Mouse (Mus musculus) midbrain, embryonic 10.5 days (tissue): Measurements from ENCODE around the gene Tcf15. TPM values are rescaled to one million over a fixed set of nuclear protein-coding genes. Genes with fewer than 3 reads are reported as not detected.

Experiments
- DNase-seq: peaks from one replicate; pipeline ENCODE4 v3.0.0-alpha.2; 2017; ENCODE audit warnings: low spot score
- H3K27ac ChIP-seq: fragments of 300-500 bp; sonication (generic); replicated peaks from 2 replicates; pipeline ENCODE4 v1.5.1; 2016; ENCODE audit warnings: mild to moderate bottlenecking
- H3K27me3 ChIP-seq: fragments of 300-500 bp; sonication (generic); 2 replicates; pipeline ENCODE4 v1.6.1; 2016; ENCODE audit warnings: low read depth, mild to moderate bottlenecking; ENCODE audit not compliant: poor library complexity, severe bottlenecking
- H3K36me3 ChIP-seq: fragments of 300-500 bp; sonication (generic); 2 replicates; pipeline ENCODE4 v1.6.1; 2016; ENCODE audit warnings: mild to moderate bottlenecking, moderate library complexity
- H3K4me1 ChIP-seq: fragments of 300-500 bp; sonication (generic); 2 replicates; pipeline ENCODE4 v1.6.1; 2016
- H3K4me3 ChIP-seq: fragments of 300-500 bp; sonication (generic); 2 replicates; pipeline ENCODE4 v1.5.1; 2016; ENCODE audit warnings: mild to moderate bottlenecking, moderate library complexity
- H3K9me3 ChIP-seq: fragments of 300-500 bp; sonication (generic); replicated peaks from 2 replicates; pipeline ENCODE4 v1.6.1; 2016; ENCODE audit warnings: mild to moderate bottlenecking
- WGBS: fragments of 180-500 bp; shearing (Covaris S2); methylation state at CpG from one replicate; pipeline ENCODE4 v1.1.7; 2016; 5-methylcytosine and 5-hydroxymethylcytosine counted together
- polyA plus RNA-seq: library from polyadenylated mRNA; unstranded; fragments of >200 nt; fragmentation: Nextera tagmentation; extraction: Ambion mirVana; gene quantifications from 2 replicates; pipeline ENCODE4 v1.2.1, GENCODE M21; 2016

Gene Tcf15
- polyA plus RNA-seq, 1 experiment from 2014 or later = 3.0 TPM

GRCm38 (mm10) chr2:152108702-152109101, 34.7 kb upstream of the Tcf15 start:
- Histone ChIP-seq H3K4me1 (peaks cover 29% of the 10 kb centered on the region), H3K27ac (no peak overlapping the region), H3K4me3 (no peak overlapping the region), H3K36me3 (peaks cover 16% of the 10 kb centered on the region), H3K9me3 (no peaks in the 10 kb centered on the region), H3K27me3 (peaks cover 49% of the 10 kb centered on the region)
- 88% methylated on average over 7 of the region's 7 CpGs for WGBS
- DNase-seq = no peak

GRCm38 (mm10) chr2:152109386-152109785, 34.0 kb upstream of the Tcf15 start:
- Histone ChIP-seq H3K9me3 (no peaks in the 10 kb centered on the region), H3K4me1 (peaks cover 35% of the 10 kb centered on the region), H3K27me3 (peaks cover 50% of the 10 kb centered on the region), H3K4me3 (no peak overlapping the region), H3K27ac (no peak overlapping the region), H3K36me3 (peaks cover 16% of the 10 kb centered on the region)
- WGBS = 87% methylated on average over 5 of the region's 5 CpGs
- DNase-seq = no peak

GRCm38 (mm10) chr2:152111311-152111710, 32.0 kb upstream of the Tcf15 start:
- H3K36me3 ChIP-seq = peaks cover 16% of the 10 kb centered on the region
- DNase-seq = no peak
- H3K4me1 ChIP-seq = peaks cover 38% of the 10 kb centered on the region
- no peak overlapping the region for H3K4me3 ChIP-seq
- no peaks in the 10 kb centered on the region for H3K9me3 ChIP-seq
- H3K27me3 ChIP-seq = peaks cover 60% of the 10 kb centered on the region
- H3K27ac ChIP-seq = no peak overlapping the region
- 68% methylated on average over 2 of the region's 2 CpGs for WGBS

- DNase-seq = peak; percentile 92
- no peak overlapping the region for H3K27ac ChIP-seq
- WGBS = 6% methylated on average over 7 of the region's 7 CpGs
- H3K27me3 ChIP-seq = peaks cover 57% of the 10 kb centered on the region
- H3K9me3 ChIP-seq = no peaks in the 10 kb centered on the region
- H3K4me1 ChIP-seq = peaks cover 32% of the 10 kb centered on the region
- peaks cover 16% of the 10 kb centered on the region for H3K36me3 ChIP-seq
- H3K4me3 ChIP-seq = no peak overlapping the region
Measured at GRCm38 (mm10) chr2:152111920-152112319, 31.4 kb upstream of the Tcf15 start.

GRCm38 (mm10) chr2:152112490-152112889, 30.9 kb upstream of the Tcf15 start:
- DNase-seq = no peak
- H3K27ac ChIP-seq = no peak overlapping the region
- no peak overlapping the region for H3K4me3 ChIP-seq
- WGBS = 83% methylated on average over 5 of the region's 5 CpGs
- peaks cover 57% of the 10 kb centered on the region for H3K27me3 ChIP-seq
- no peaks in the 10 kb centered on the region for H3K9me3 ChIP-seq
- peaks cover 32% of the 10 kb centered on the region for H3K4me1 ChIP-seq
- H3K36me3 ChIP-seq = peaks cover 14% of the 10 kb centered on the region

GRCm38 (mm10) chr2:152112970-152113369, 30.4 kb upstream of the Tcf15 start:
- Histone ChIP-seq H3K9me3 (no peaks in the 10 kb centered on the region), H3K36me3 (peaks cover 9% of the 10 kb centered on the region), H3K4me3 (no peak overlapping the region), H3K4me1 (peaks cover 32% of the 10 kb centered on the region), H3K27me3 (peaks cover 57% of the 10 kb centered on the region), H3K27ac (no peak overlapping the region)
- WGBS = 74% methylated on average over 10 of the region's 10 CpGs
- DNase-seq = no peak

- 0 out of 2 replicates have a peak, but pooled peaks cover 1% of the 10 kb centered on the region for H3K36me3 ChIP-seq
- 13% methylated on average over 36 of the region's 36 CpGs for WGBS
- H3K9me3 ChIP-seq = no peaks in the 10 kb centered on the region
- H3K27me3 ChIP-seq = peaks cover 57% of the 10 kb centered on the region
- DNase-seq = peak; percentile 68
- peaks cover 35% of the 10 kb centered on the region for H3K4me1 ChIP-seq
- H3K4me3 ChIP-seq = peak overlapping the region; percentile 46
- peak overlapping the region; percentile 62 for H3K27ac ChIP-seq
Measured at GRCm38 (mm10) chr2:152114057-152114975, 29.0 kb upstream of the Tcf15 start.

- no peak for DNase-seq
- Histone ChIP-seq H3K27ac (no peak overlapping the region), H3K4me3 (no peak overlapping the region), H3K36me3 (no peaks in the 10 kb centered on the region), H3K27me3 (peaks cover 47% of the 10 kb centered on the region), H3K4me1 (peaks cover 50% of the 10 kb centered on the region), H3K9me3 (no peaks in the 10 kb centered on the region)
- 86% methylated on average over 7 of the region's 7 CpGs for WGBS
Measured at GRCm38 (mm10) chr2:152117694-152118093, 25.7 kb upstream of the Tcf15 start.

- no peaks in the 10 kb centered on the region for H3K36me3 ChIP-seq
- no peak overlapping the region for H3K4me3 ChIP-seq
- H3K4me1 ChIP-seq = peaks cover 40% of the 10 kb centered on the region
- H3K27me3 ChIP-seq = peaks cover 31% of the 10 kb centered on the region
- 49% methylated on average over 6 of the region's 6 CpGs for WGBS
- DNase-seq = no peak
- peak overlapping the region; percentile 46 for H3K27ac ChIP-seq
- no peaks in the 10 kb centered on the region for H3K9me3 ChIP-seq
Measured at GRCm38 (mm10) chr2:152119228-152119865, 24.0 kb upstream of the Tcf15 start.

GRCm38 (mm10) chr2:152122896-152123295, 20.5 kb upstream of the Tcf15 start:
- peaks cover 10% of the 10 kb centered on the region; the same call in 1 of the 2 replicates for H3K27me3 ChIP-seq
- DNase-seq = no peak
- WGBS = 75% methylated on average over 9 of the region's 9 CpGs
- no peak overlapping the region for H3K27ac ChIP-seq
- no peak overlapping the region for H3K4me3 ChIP-seq
- H3K36me3 ChIP-seq = no peaks in the 10 kb centered on the region
- H3K4me1 ChIP-seq = peaks cover 21% of the 10 kb centered on the region
- no peaks in the 10 kb centered on the region for H3K9me3 ChIP-seq

GRCm38 (mm10) chr2:152128597-152128996, 14.8 kb upstream of the Tcf15 start:
- Histone ChIP-seq H3K4me1 (no peaks in the 10 kb centered on the region), H3K4me3 (no peak overlapping the region), H3K27ac (no peak overlapping the region), H3K27me3 (0 out of 2 replicates have a peak, but pooled peaks cover 4% of the 10 kb centered on the region), H3K36me3 (no peaks in the 10 kb centered on the region), H3K9me3 (no peaks in the 10 kb centered on the region)
- no peak for DNase-seq
- 72% methylated on average over 2 of the region's 2 CpGs for WGBS

- DNase-seq = no peak
- 0 out of 2 replicates have a peak, but pooled peaks cover 4% of the 10 kb centered on the region for H3K27me3 ChIP-seq
- no peaks in the 10 kb centered on the region for H3K36me3 ChIP-seq
- WGBS = 80% methylated on average over 3 of the region's 3 CpGs
- no peaks in the 10 kb centered on the region for H3K9me3 ChIP-seq
- no peak overlapping the region for H3K4me3 ChIP-seq
- H3K4me1 ChIP-seq = no peaks in the 10 kb centered on the region
- H3K27ac ChIP-seq = no peak overlapping the region
Measured at GRCm38 (mm10) chr2:152129778-152130177, 13.6 kb upstream of the Tcf15 start.

GRCm38 (mm10) chr2:152132016-152132415, 11.3 kb upstream of the Tcf15 start:
- no peak for DNase-seq

More at GRCm38 (mm10) chr2:152132016-152132415, 11.3 kb upstream of the Tcf15 start:
- Histone ChIP-seq H3K9me3 (no peaks in the 10 kb centered on the region), H3K27ac (no peak overlapping the region), H3K27me3 (0 out of 2 replicates have a peak, but pooled peaks cover 4% of the 10 kb centered on the region), H3K4me3 (no peak overlapping the region), H3K4me1 (no peaks in the 10 kb centered on the region), H3K36me3 (no peaks in the 10 kb centered on the region)
- 72% methylated on average over 9 of the region's 9 CpGs for WGBS
